Mouse (Mus musculus): Measurements from ENCODE around the gene Zfp189.
A peak's percentile ranks its signal among the peaks of the same experiment; 100 is the strongest.
"Not testable (repeated sequence)": the region's sequence is repeated elsewhere in the genome, so short reads cannot be mapped to it uniquely, and the experiment has no call there.

The Zfp189 gene

DNA sequence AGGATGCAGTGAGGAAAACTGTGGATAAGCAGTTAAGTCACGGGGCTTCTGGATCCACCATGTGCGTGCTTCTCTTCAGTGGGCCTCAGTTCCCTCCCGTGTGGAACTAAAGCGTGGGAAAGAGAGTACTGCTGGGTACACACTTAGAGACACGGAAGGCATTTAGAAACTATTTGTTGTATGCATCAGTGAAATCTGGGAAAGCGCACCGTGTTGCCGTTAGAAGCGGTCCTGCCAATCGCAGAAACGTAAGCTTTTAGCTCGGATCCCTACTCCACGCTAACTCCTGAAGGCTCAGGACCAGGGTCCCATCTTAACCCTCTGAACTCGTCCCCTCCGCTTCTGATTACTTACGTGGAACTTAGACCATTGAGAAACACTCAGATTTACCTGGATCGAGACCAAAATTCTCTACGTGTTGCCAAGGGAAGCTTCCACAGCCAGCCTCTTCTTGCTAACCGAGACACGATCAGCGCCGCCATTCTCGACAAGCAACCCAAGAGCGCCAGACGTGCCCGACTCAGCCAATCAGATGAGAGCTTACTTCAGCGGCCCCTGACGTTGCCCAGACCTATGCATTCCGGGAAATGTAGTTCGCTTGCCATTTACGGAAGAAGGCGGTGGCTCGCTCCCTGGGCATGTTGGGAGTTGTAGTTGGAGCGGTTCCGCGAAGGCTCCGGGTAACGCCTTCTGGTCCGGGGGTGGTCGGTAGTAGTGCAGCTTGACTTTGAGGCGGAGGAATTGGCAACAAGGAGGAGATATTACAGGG, at the start of gene Zfp189, which contains the start of gene Mrpl50:
Zfp189 (plus strand) TSS at position 605 of the 769 bp plus-strand sequence.
Mrpl50 (minus strand) TSS at position 522 of the 769 bp plus-strand sequence.
- peak; percentile 91 for DNase-seq

DNA sequence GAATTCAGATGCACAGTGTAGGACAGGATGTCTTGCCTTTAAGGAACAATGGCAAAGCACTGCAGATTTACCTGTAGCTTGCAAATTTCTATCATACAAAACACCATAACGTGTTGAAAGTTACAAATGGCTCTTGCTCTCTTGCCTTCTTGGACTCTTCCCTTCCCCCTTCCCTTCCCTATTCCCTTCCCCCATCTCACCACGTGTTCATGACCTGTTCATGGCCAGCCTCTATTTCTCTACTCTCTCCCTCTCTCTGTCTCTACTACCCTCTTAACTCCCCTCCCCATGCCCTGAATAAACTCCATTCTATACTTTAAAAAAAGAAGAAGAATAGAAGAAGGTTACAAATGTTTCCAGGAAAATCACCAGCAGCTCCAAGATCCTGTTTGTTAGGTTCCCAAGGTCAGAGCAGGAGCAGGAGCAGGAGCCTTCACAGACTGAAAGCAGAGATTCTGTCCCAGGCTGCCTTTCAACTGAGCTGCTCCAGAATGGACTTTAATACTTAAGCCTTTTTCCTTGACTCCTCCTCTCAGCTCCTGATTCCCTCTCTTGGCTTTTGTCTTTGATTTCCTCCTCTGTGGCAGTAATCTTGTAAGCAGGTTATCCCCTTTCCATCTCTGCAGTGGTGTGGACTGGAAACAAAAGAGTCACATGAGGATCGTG, 47.4 kb upstream of the Zfp189 start, which contains the start of gene Acnat1:
Acnat1 (minus strand) TSS at position 478 of the 666 bp plus-strand sequence.
- DNase-seq, result no peak

DNA sequence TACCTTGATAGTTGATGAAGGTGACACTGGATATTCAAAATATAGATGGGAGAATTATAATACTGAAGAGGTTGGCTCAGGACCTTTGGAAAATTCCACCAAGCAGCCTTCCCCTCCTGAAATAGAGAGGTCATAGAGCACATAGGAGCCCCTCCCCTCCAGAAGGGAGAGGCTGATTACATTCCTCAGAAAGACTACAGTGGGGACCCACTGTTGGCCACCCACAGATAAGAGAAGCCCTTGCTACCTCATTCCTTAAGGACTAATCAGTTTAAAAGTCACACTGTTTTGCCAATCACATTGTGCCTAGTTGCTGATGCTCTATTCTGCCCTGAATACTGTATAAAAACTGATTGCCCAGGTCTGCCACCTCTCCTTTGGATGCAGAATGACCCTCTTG, 46.4 kb upstream of the Zfp189 start:
- no peak for DNase-seq

DNA sequence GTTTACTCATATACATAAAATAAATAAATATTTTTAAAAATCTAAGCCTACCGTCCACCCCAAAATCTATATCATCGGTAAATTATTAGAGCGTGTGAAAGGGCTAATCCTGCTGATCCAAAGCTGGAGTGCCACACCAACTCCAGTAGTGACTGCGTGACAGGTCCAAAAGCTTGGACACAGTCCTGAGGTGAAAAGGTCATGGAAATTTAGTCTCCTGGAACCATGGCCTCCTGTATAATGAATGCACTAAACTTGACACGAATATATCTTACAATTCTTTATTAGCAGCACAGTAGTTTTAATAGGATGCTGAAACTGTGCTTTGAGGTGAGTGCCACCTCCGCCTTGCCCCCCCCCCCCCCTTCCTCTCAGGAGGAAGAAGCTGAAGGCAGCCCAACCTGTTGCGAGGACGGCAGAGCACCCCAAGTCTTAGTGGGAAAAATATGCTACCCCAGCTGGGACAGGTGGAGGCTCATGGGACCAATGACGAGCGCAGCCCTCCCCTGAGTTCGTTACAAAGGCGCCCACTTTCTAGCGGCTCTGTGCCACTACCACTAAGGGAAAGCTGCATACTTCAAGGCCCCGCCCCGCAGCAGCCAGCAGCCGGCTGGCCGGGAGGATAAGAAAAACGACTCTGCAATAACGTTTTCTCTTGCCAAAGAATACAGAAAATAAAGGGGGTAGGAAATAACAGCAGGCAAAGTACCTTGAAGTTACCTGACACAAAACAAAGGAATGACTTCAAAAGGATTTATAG, 42.7 kb upstream of the Zfp189 start:
- DNase-seq, result no peak

DNA sequence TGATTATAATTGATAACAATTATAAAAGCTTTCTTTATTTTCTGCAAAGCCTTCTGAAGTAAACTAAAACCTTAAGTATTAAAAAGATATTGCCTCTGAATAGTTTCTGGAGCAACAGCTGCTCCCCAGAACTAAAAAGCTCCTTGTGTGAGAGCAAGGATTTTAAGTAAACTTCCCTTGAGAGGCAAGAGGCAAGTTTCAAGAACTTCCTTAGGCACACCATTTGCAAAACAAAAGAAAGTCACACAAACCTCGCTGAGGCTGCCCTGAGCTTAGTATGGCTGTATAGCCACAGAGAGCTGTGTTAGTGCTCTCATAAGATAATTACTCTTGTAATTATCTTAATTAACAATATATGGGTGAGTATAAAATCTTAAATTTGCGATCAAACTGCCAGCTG, 41.9 kb upstream of the Zfp189 start:
- not testable (repeated sequence) for DNase-seq

DNA sequence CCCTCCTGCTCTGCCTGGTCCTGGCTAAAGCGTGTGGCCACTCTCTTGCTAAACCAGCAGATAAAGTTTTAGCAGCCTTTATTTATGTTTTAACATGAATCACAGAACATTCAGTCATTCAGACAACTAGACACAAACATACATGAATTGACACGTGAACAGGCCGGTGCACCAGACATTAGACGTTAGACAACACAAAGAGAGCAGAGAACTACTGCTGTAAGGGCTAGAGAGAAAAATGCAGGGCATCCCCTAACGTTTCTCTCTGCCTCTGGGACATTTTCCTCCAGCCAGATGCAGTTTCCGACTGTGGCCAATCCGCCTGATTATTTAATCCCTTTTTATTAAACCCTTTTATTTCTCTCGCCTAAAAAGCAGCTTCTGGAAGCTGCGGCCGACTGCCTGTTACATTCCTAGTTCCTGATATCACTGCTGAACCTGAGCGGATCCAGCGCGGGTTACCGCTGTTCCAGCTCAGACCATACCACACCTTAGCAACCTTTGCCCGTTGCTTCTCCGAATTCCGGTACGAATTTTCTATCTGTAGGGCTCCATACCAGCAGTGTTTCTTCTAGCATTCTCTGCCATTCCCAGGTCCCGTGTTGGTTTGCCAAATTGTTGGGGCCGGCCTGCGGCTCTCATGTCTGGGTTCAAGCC, 40.7 kb upstream of the Zfp189 start:
- no peak for DNase-seq

DNA sequence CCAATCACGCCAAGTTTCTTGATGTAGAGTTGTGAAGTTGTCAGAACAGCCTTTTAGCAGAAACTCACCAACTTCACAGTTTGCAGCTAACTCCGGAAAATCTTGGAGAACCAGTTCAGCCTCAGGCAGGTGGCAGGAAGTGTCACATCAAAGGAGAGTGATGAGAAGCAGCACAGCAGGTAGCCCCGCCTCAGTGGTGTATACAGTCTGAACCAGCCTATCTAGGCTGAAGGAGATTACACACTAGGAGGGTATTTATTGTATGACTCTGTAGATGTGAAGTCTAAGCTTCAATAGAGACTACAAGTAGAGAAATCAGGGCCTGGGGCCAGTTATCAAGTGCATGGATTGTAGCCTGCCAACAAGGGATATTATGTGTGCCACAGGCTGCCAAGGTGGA, 40.1 kb upstream of the Zfp189 start:
- no peak for DNase-seq

GRCm38 (mm10) chr4:49485442-49485841, 35.5 kb upstream of the Zfp189 start:
- no peak for DNase-seq

DNA sequence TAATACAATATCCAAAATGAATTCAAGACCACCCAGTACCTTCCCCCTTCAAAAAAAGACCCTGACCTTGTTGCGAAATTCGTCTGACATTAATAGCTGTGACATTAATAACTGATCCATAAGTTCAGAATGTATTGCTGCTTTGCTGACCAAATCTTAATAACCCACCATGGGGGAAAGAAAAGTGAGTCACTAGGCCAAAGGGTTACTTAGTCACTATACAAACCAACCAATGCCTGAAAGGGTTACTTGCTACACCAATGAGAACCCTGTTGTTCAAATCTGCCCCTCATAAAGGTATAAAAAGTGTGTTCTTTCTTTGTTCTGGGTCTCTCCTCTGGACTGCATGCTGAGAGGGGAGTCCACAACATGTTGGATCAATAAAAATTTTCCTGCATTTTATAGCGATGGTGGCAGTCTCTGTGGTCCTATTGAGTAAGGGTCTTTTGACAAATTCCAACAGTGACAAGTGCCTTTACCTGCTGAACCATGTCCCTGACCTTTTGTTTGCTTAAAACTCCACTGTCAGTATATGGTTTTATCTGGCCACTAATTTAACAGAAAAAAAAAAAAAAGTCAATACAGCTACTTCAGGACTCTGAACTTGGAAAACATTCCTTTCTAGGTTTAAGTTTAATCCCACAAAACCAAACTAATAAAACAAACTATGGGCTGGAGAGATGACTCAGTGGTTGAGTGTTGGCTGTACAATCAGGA, 34.9 kb upstream of the Zfp189 start:
- not testable (repeated sequence) for DNase-seq

DNA sequence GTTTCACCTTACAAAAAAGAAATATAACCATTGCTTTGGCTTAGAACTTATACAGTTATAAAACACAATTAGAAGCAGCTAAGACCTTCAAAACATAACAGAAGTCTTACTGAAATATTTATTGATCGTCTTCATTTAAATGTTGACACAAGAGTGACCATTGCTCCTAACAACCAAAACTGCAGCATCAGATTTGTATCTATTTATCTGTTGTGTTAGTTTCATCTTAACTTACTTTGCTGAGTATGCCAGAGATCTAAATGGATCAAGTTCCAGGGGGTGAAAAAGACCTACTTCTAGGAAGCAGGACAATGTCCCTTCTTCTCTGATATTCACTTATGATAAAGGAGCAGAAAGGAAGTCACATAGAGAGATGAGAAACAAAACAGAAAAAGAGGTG, 17.4 kb upstream of the Zfp189 start:
- DNase-seq, result no peak

- DNase-seq, result no peak
These were observed 14.6 kb upstream of the Zfp189 start, which contains the start of gene Baat for GRCm38 (mm10) chr4:49506386-49506785. TSS of gene Baat (minus strand) at chr4:49506557.

GRCm38 (mm10) chr4:49509183-49509582, 11.8 kb upstream of the Zfp189 start:
- no peak for DNase-seq

GRCm38 (mm10) chr4:49510236-49510835, 10.6 kb upstream of the Zfp189 start:
- not testable (repeated sequence) for DNase-seq

DNA sequence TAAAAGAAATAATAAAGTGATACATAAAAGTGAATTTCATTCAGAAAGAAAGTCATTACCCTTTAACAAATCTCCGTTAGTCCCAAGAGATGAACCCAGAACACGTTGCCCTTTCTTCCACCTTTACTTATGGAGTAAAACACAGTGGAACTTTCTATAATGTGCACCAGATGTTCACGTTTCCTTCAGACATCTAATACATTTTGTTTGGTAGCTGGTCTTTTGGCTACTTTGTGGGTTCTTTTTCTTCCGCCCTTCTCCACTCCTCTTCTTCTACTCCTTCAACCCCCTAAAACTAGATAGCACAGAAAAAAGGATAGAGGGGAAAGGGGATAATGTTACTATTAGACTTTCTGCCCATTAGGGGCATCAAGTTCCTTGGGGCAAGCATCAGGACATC, 8.3 kb upstream of the Zfp189 start:
- no peak for DNase-seq

- DNase-seq, result no peak
These were observed 6.5 kb upstream of the Zfp189 start for GRCm38 (mm10) chr4:49514441-49514840.

DNA sequence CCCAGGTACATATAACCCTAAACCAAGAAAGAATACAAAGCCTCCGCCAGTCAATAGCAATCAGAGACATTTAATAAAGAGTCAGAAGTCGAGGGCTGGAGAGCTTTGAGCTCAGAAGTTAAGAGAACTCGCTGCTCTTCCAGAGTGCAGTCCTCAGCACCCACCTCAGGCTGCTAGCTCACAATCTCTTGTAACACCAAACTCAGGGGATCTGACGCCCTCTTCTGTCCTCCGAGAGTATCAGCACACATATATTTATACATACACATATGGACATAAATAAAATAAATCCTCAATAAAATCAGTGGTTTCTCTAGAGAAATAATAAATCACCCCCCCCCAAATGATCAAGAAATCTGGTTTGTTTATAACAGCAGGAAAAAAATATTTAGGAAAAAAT, 1.5 kb upstream of the Zfp189 start:
- no peak for DNase-seq

DNA sequence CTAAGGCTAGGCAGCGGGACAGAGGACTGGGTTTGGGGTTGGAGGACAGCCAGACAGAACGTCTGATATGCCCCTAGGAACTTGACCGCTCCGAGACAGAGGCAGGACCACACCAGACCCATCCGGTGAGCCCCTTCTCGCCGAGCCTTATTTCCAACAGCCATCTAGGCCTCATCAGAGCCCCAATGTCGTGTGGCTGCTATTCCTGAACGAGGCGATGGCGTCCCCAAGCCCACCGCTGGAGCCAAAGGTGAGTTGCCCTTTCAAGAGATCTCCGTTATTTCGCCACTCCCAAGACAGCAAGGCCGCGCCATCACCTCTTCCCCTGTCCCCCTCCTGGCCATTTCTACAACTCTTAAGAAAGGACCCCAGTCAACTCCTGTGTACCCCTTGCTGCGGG, 370 bp downstream of the Zfp189 start:
- DNase-seq, result no peak

DNA sequence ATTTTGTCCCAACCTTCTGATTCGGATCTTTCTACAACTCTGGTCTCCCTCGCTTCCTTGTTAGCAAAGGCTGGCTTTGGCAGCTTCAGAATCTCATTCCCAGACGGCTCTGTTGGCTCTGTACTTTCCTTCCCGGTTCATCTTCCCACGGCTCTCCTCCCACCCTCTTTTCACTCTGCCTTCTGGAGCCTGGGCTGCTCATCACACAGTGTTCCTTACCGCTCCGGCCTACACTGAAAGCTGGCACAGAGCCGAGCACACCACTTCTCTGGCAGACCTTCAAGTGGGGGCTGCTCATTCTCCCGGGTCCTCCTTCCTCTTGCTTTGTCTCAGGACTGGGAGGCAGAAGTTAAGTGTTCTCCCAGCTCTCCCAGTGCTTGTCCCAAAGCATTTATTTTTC, 1.6 kb downstream of the Zfp189 start:
- peak; percentile 28 for DNase-seq

DNA sequence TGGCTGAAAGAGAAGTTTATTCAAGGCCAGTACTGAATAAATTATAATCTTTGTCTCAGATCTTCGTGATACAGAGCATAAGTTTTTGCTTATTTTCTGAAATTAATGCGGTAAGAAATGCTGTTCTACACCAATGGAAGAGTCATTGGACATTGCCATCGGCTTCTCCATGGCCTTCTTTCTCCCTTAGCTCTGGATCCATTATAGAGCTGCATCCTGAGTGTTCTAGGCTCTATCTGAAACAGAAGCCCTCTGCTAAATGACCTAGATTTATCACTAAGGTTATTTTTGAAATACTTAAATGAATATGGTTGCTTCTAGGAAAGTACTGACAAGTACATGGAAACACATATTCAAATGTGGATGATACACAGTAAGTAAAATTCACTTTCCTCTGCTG, 14.1 kb downstream of the Zfp189 start:
- DNase-seq, result no peak

- no peak for DNase-seq
These were observed 14.8 kb downstream of the Zfp189 start for GRCm38 (mm10) chr4:49535675-49536294.

- no peak for DNase-seq
These were observed 15.7 kb downstream of the Zfp189 start for GRCm38 (mm10) chr4:49536671-49537070.

Measured in cerebellum, adult 11 months (tissue).